Mouse (Mus musculus): ENCODE measurements around the gene Gm17087.
A peak's percentile ranks its signal among the peaks of the same experiment; 100 is the strongest.

Gm17087 gene

GRCm38 (mm10) chr17:8566850-8567249 is at the start of gene Gm17087:
Gm17087 (minus strand) TSS chr17:8566950.
- no peak for DNase-seq (ENCODE audit: low read depth in 1 of 2, low spot score in 2 of 2)

- peak in 1 of 2 experiments; percentile 22 for DNase-seq (ENCODE audit: low read depth in 1 of 2, low spot score in 2 of 2)
Measured at GRCm38 (mm10) chr17:8613882-8614551, 47.3 kb upstream of the Gm17087 start.

- no peak for DNase-seq (ENCODE audit: low read depth in 1 of 2, low spot score in 2 of 2)
Measured at GRCm38 (mm10) chr17:8611916-8612315, 45.2 kb upstream of the Gm17087 start.

GRCm38 (mm10) chr17:8606695-8607094 is 39.9 kb upstream of the Gm17087 start:
- no peak for DNase-seq (ENCODE audit: low read depth in 1 of 2, low spot score in 2 of 2)

GRCm38 (mm10) chr17:8605921-8606320 is 39.2 kb upstream of the Gm17087 start:
- no peak for DNase-seq (ENCODE audit: low read depth in 1 of 2, low spot score in 2 of 2)

GRCm38 (mm10) chr17:8602976-8603375 is 36.2 kb upstream of the Gm17087 start:
- no peak for DNase-seq (ENCODE audit: low read depth in 1 of 2, low spot score in 2 of 2)

- peak in 1 of 2 experiments; percentile 22 for DNase-seq (ENCODE audit: low read depth in 1 of 2, low spot score in 2 of 2)
Measured at GRCm38 (mm10) chr17:8597790-8598189, 31.0 kb upstream of the Gm17087 start.

- DNase-seq (ENCODE audit: low read depth in 1 of 2, low spot score in 2 of 2) = peak in 1 of 2 experiments; percentile 10
Measured at GRCm38 (mm10) chr17:8592427-8593277, 25.9 kb upstream of the Gm17087 start.

- no peak for DNase-seq (ENCODE audit: low read depth in 1 of 2, low spot score in 2 of 2)
Measured at GRCm38 (mm10) chr17:8581579-8581978, 14.8 kb upstream of the Gm17087 start.

GRCm38 (mm10) chr17:8580360-8580759 is 13.6 kb upstream of the Gm17087 start:
- DNase-seq (ENCODE audit: low read depth in 1 of 2, low spot score in 2 of 2) = no peak

GRCm38 (mm10) chr17:8573542-8574260 is 7.0 kb upstream of the Gm17087 start:
- no peak for DNase-seq (ENCODE audit: low read depth in 1 of 2, low spot score in 2 of 2)

- DNase-seq (ENCODE audit: low read depth in 1 of 2, low spot score in 2 of 2) = no peak
Measured at GRCm38 (mm10) chr17:8562886-8563280, 3.9 kb downstream of the Gm17087 start.

GRCm38 (mm10) chr17:8562101-8562885 is 4.5 kb downstream of the Gm17087 start:
- no peak for DNase-seq (ENCODE audit: low read depth in 1 of 2, low spot score in 2 of 2)

- no peak for DNase-seq (ENCODE audit: low read depth in 1 of 2, low spot score in 2 of 2)
Measured at GRCm38 (mm10) chr17:8557926-8558325, 8.8 kb downstream of the Gm17087 start.

GRCm38 (mm10) chr17:8556223-8556622 is 10.5 kb downstream of the Gm17087 start:
- no peak for DNase-seq (ENCODE audit: low read depth in 1 of 2, low spot score in 2 of 2)

- DNase-seq (ENCODE audit: low read depth in 1 of 2, low spot score in 2 of 2) = no peak
Measured at GRCm38 (mm10) chr17:8555785-8556184, 11.0 kb downstream of the Gm17087 start.

GRCm38 (mm10) chr17:8554219-8554618 is 12.5 kb downstream of the Gm17087 start:
- no peak for DNase-seq (ENCODE audit: low read depth in 1 of 2, low spot score in 2 of 2)

- no peak for DNase-seq (ENCODE audit: low read depth in 1 of 2, low spot score in 2 of 2)
Measured at GRCm38 (mm10) chr17:8553601-8554000, 13.1 kb downstream of the Gm17087 start.

- no peak for DNase-seq (ENCODE audit: low read depth in 1 of 2, low spot score in 2 of 2)
Measured at GRCm38 (mm10) chr17:8552346-8553035, 14.3 kb downstream of the Gm17087 start.

GRCm38 (mm10) chr17:8551641-8552040 is 15.1 kb downstream of the Gm17087 start:
- DNase-seq (ENCODE audit: low read depth in 1 of 2, low spot score in 2 of 2) = no peak
